Mouse (Mus musculus): ENCODE data around the gene Scarb1. TPM values are rescaled to one million over a fixed set of nuclear protein-coding genes. Genes with fewer than 3 reads are reported as not detected.
"Not testable (repeated sequence)": the region's sequence is repeated elsewhere in the genome, so short reads cannot be mapped to it uniquely, and the experiment has no call there.

Gene Scarb1
- total RNA-seq (2021) = 10 to 100 TPM; 29.6 to 35.2 TPM

DNA sequence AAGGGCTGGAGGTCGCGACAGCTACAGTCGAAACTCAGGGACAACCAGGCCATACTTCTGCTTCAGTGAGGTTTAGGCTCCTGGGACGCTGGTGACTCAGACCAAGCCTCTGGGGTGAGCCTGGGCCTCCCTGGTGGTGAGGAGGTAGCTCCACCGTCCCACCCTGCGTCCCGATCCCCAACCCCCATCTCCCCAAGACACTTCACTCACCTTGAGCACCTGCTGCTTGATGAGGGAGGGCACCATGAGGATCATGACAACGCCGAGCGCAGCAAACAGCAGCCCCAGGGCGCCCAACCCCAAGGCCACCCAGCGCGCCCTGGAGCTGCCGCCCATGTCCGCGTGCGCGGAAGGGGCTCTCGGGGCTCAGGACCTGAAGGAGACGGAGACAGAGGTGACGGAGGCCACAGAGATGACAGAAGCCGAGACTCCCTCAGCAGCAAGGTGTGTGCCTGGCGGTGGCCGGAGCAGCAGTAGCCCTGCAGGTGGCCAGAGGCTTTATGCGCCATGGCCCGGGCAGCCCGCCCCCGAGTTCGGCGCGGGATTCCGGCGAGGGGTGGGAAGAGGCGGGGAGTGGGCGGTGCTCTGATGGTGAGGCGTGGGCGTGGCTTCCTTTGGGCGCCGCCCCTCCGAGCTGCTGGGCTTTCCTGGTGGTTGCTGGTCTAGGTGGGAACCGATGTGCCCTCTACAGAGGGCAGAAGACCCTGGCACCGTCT, at the start of gene Scarb1:
TSS of gene Scarb1 (minus strand) at position 548 of the 716 bp plus-strand sequence.
- intact Hi-C loops (cut with DNase I) = no loop called here
- peak; percentile 76 for DNase-seq (ENCODE audit: low spot score)

DNA sequence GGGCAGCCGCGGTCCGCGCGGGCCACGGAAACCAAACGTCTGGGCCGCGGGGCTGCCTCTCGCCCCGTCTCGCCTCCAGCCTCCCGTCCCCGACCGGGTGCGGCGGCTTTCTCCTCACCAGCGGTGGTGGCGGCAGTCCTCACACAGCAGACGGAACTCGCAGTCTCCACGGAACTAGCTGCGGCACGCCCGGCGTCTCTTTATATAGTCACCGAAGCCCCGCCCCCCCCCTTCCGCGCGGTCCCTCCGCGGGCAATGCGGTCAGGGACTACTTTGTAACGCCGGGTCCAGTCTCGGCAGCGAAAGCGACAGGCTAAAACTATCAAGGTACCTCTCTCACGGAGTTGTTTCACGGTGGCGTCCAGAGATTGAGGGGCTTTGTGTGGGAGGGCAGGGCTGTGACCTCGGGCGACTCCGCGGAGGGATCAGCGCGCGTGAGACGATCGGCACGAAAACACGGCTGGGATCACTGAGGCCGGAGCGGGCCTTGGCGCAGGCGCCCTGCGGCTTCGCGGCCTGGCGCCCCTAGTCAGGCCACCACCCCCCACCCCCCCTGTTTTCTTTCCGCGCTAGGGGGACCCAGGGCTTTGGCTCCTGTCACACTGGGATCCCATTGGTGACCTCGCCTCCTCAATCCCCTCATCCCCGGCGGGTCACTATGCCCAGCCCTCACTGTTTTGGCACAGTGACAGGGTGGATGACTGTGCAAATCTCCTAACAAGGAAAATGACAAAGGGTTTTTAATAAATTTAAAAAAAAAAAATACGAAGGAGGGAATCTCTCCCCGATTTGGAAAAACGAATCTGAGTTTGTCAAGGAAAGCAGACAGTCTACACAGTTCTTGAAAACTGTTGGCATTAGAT, 48.9 kb upstream of the Scarb1 start, which contains the start of gene Ubc:
TSS of gene Ubc (minus strand) at position 624 of the 863 bp plus-strand sequence.
- DNase-seq (ENCODE audit: low spot score) = peak; percentile 88
- intact Hi-C loops (cut with DNase I) = no loop called here

GRCm38 (mm10) chr5:125389131-125389578, 48.3 kb upstream of the Scarb1 start, which contains the start of gene Gm10382:
Gene Gm10382 (plus strand): TSS chr5:125389322.
- intact Hi-C loops (cut with DNase I) = no loop called here
- DNase-seq (ENCODE audit: low spot score) = peak; percentile 81

DNA sequence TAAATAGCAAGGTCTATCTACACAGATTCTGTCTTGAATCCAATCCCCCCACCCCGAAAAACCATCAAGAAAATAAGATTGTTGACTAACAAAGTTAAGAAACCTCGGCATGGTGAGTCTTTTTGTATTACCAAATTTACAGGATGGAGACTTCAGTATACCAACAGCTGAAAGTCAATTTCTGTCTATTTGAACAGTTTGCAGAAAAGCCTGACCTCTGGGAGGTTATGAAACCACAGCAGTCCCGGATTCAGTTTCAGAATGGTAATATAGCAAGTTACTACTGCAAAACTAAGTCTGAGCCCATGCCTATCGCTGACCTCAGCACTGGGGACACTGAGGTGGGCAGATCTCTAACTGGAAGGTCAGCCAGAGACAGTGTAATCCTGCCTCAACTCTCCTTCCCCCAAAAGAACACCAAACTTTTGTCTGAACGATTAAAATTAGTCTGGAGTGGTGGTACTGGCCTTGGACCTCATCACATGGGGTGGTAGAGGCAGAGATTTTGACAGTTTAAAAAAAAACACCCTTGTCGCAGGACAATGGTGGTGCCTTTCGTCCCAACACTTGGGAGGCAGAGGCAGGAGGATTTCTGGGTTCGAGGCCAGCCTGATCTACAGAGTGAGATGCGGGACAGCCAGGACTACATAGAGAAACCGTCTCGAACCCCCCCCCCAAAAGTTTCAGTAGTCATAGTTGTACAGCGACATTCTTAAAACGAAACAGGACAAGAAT, 47.6 kb upstream of the Scarb1 start:
- intact Hi-C loops (cut with DNase I) = no loop called here
- DNase-seq (ENCODE audit: low spot score) = no peak

GRCm38 (mm10) chr5:125387295-125387694, 46.4 kb upstream of the Scarb1 start:
- intact Hi-C loops (cut with DNase I); DNase-seq (ENCODE audit: low spot score): not testable (repeated sequence)

DNA sequence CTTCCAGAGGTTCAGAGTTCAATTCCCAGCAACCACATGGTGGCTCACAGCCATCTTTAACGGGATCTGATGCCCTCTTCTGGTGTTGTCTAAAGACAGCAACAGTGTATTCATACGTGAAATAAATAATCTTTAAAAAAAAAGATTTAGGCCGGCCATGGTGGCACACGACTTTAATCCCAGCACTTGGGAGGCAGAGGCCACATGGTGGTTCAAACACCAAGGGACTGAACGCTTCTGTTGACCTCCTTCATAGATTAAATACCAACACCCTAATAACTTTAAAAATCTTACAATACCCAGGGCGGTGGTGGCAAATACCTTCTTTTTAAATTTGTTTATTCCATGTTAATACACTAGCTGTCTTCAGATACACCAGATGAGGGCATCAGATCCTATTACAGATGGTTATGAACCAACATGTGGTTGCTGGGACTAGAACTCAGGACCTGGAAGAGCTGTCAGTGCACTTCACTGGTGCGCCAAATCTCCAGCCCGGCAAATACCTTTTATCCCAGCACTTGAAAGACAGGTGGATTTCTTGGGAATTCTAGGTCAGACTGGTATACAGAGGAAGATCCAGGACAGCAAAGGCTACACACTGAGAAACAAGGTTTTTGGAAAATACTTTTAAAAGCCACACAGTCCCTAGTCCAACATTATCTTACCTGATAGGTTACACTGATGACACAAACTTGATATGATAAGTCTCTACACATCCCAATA, 44.5 kb upstream of the Scarb1 start:
- no peak for DNase-seq (ENCODE audit: low spot score)
- intact Hi-C loops (cut with DNase I) = no loop called here

DNA sequence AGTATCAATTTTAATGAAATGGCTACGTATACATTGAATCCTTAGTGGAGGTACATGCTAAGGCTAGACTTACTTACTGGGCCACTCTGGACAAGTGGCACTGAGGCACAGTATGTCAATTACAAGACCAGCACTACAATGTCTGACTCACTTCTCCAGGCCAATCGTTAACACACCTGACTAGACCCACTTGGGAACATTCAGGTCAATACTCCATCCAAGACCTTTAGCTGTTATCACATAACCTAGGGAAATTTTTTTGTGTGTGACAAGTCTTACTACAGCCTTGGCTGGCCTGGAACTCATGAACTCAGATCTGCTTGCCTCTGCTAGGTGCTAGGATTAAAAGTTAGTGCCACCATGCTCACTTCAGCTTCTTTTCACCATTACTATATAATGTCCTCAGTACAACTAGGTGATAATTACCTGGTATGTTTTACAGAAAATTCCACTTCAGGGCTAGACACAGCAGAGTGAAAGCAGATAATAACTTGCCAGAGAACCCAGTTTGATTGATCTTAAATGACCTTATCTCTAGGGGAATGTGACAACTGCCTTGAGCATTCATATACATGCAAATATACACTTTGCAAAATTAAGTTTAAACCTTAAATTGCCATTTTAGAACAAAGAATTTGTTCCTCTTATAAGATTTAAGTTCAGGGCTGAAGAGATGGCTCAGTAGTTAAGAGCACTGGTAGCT, 43.8 kb upstream of the Scarb1 start:
- intact Hi-C loops (cut with DNase I) = loop anchor here (5.0 kb wide), 1 partner anchor 78 kb away; no protein-coding TSS in a partner anchor

GRCm38 (mm10) chr5:125383637-125384420, 42.9 kb upstream of the Scarb1 start:
- intact Hi-C loops (cut with DNase I) = loop anchor here (5.0 kb wide), 1 partner anchor 78 kb away; no protein-coding TSS in a partner anchor
- DNase-seq (ENCODE audit: low spot score) = no peak

More for the DNA sequence above, 43.8 kb upstream of the Scarb1 start:
- no peak for DNase-seq (ENCODE audit: low spot score)

DNA sequence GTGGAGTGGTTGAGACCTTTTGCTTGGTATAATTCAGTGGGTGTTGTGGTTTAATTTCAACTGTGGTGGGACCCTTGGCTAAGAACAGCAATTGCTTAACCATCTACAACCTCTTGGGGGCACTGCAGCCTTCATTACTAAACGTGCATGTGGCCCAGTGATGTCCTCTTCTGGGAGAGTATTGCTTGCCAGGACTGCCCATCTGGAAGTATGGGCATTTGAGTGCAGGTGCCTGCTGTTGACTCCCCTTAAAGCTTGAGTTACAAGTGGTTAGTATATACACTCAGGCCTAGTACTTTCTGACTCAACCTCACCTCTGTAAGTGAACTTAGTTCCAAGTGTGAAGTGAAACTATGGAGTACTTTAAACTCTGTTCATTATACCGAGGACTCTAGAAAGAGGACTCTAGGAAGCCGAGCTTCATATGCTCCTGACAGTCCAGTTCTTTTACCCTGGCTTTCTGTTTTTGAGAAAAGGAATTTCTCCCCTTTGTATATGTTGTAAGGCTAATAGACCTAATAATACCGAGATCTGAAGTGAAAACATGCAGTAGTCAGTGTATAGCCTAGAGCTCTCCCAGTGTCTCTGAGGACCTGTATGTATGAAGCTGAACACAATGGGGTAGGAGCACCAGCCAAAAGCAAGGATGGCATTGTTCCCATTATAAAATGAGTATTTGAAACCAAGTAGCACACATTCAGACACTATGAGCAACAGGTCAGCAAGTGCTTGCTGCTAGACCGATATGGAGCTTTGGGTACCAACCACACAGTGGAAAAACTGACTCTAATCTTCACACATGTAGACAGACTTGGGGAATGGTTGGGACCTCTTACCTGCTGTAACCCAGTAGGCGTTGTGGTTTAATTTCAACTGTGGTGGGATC, 42.0 kb upstream of the Scarb1 start:
- no peak for DNase-seq (ENCODE audit: low spot score)
- intact Hi-C loops (cut with DNase I) = loop anchor here (5.0 kb wide), 1 partner anchor 79 kb away; no protein-coding TSS in a partner anchor

GRCm38 (mm10) chr5:125381954-125382672, 41.2 kb upstream of the Scarb1 start:
- DNase-seq (ENCODE audit: low spot score) = no peak
- intact Hi-C loops (cut with DNase I) = loop anchor here (5.0 kb wide), 1 partner anchor 80 kb away; no protein-coding TSS in a partner anchor

- intact Hi-C loops (cut with DNase I) = no loop called here
- DNase-seq (ENCODE audit: low spot score) = no peak
These were observed 38.0 kb upstream of the Scarb1 start for GRCm38 (mm10) chr5:125378919-125379318.

- DNase-seq (ENCODE audit: low spot score) = no peak
- intact Hi-C loops (cut with DNase I) = no loop called here
These were observed 36.3 kb upstream of the Scarb1 start for GRCm38 (mm10) chr5:125377214-125377613.

- DNase-seq (ENCODE audit: low spot score) = no peak
- intact Hi-C loops (cut with DNase I) = no loop called here
These were observed 35.0 kb upstream of the Scarb1 start for GRCm38 (mm10) chr5:125375871-125376270.

GRCm38 (mm10) chr5:125372027-125372426, 31.1 kb upstream of the Scarb1 start:
- intact Hi-C loops (cut with DNase I) = no loop called here

GRCm38 (mm10) chr5:125370950-125371693, 30.2 kb upstream of the Scarb1 start:
- no peak for DNase-seq (ENCODE audit: low spot score)
- intact Hi-C loops (cut with DNase I) = no loop called here

More at GRCm38 (mm10) chr5:125372027-125372426, 31.1 kb upstream of the Scarb1 start:
- no peak for DNase-seq (ENCODE audit: low spot score)

Measured in heart, postnatal 25 days (tissue).